Comparison of ENCODE assay signal across 8 mouse cellular contexts in the genomic region with DNA sequence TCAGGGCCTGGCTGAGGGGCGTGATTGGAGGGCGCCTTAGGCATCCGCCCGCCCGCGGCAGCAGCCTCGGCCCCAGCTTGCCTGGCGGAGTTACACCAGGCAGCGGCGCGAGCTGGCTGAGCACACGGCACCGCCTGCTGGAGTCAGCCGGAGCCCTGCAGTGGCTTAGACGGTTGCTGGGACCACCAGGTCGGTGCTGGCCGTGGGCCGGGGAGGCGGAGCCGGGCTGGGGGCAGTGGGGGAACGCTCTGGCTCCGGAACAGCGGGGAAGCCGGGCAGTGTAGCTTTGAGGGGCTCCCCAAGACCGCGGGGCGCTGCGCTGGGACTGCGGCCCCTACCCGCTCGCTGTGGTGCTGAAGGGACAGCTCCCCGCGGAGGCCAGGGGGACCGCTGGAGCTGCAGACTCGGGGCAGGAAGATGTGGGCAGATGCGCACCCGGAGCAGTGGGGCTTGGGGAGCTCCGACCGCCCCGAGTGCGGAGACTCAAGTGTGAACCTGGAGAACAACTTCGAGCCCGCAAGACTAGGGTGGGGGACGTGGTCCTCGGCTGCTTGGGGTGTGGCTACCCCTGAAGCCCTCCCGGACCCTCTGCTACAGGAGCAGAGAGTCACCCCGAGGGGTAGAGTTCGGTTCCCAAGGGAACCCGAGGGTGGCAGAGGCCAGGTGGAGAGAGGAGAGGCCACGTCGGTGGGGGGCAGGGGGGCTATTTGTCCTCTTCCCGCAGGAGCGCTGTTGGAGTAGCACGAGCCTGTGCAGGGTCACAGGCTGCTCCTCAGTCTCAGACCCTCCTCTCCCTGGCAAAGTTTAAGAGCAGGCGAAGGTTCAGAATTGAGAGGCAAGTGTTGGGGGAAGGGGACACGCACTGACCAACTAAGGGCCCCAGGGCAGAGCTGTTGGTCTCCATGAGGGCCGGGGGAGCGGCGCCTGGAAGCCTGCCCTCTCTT. TPM values are rescaled to one million over a fixed set of nuclear protein-coding genes. Genes with fewer than 3 reads are reported as not detected.
A peak's percentile ranks its signal among the peaks of the same experiment; 100 is the strongest.
DNase-seq lines count a peak whose midpoint lies in the region; ATAC-seq and TF ChIP-seq lines count a peak whose summit lies in the region.

No protein-coding gene starts in this region.

- no peak overlapping the region for H3K27ac ChIP-seq in ES-Bruce4 (ENCODE audit: insufficient read depth, low read length)
- peak overlapping the region; percentile 85 for H3K27ac ChIP-seq in forebrain, embryonic 12.5 days
- peak overlapping the region; percentile 98 for H3K27ac ChIP-seq in layer of hippocampus, adult 2 months

- ATAC-seq in forebrain, embryonic 12.5 days (ENCODE audit: low FRiP score) = peak; percentile 83

- H3K4me1 ChIP-seq in ES-Bruce4 (ENCODE audit: control insufficient read depth, insufficient read depth, low read length) = no peaks in the 10 kb centered on the region
- peaks cover 56% of the 10 kb centered on the region for H3K4me1 ChIP-seq in forebrain, embryonic 12.5 days

- TF ChIP-seq CTCF in ES-Bruce4 (IDR thresholded peaks at IDR 0.05; ENCODE audit: low read depth, low read length) = no peak
- TF ChIP-seq CTCF in layer of hippocampus, adult 2 months (conservative IDR thresholded peaks at IDR 0.05) = peak; percentile 59

- WGBS in forebrain, embryonic 12.5 days = 1% methylated on average over 58 of the region's 59 CpGs

- TF ChIP-seq EP300 in ES-Bruce4 (IDR thresholded peaks at IDR 0.05; ENCODE audit: insufficient read depth, low read depth, low read length) = no peak

- peak; percentile 67 for DNase-seq in brain, embryonic 18.5 days (ENCODE audit: low read depth, low spot score)
- peak; percentile 42 for DNase-seq in heart, postnatal 25 days (ENCODE audit: low spot score)
- DNase-seq in layer of hippocampus, adult 2 months (ENCODE audit: low spot score in 2 of 2) = peak in 1 of 2 experiments; percentile 63
- peak; percentile 71 for DNase-seq in lung, postnatal 36 days
- DNase-seq in retina, postnatal 1 day = peak; percentile 92
- DNase-seq in thymus, postnatal 4 days = peak; percentile 95

- H3K36me3 ChIP-seq in ES-Bruce4 (ENCODE audit: control insufficient read depth, insufficient read depth, low read length, poor library complexity, severe bottlenecking) = no peaks in the 10 kb centered on the region
- no peaks in the 10 kb centered on the region for H3K36me3 ChIP-seq in forebrain, embryonic 12.5 days (replicated peaks)

- no peaks in the 10 kb centered on the region for H3K9me3 ChIP-seq in ES-Bruce4 (replicated peaks; ENCODE audit: control insufficient read depth, insufficient read depth, low read length, poor library complexity, severe bottlenecking)
- no peaks in the 10 kb centered on the region for H3K9me3 ChIP-seq in forebrain, embryonic 12.5 days

- peak overlapping the region; percentile 77 for H3K4me2 ChIP-seq in forebrain, embryonic 12.5 days

- intact Hi-C loops in heart, postnatal 25 days (cut with DNase I) = loop anchor here (1.0 to 5.0 kb wide), 3 partner anchors 34 to 259 kb away; no protein-coding TSS in a partner anchor

- TF ChIP-seq POLR2A in ES-Bruce4 (IDR thresholded peaks at IDR 0.05; ENCODE audit: insufficient read depth, low read length) = no peak

- H3K4me3 ChIP-seq in ES-Bruce4 (ENCODE audit: low read depth, low read length) = peak overlapping the region; percentile 53
- peak overlapping the region; percentile 47 for H3K4me3 ChIP-seq in forebrain, embryonic 12.5 days (replicated peaks)
- H3K4me3 ChIP-seq in layer of hippocampus, adult 2 months = peak overlapping the region; percentile 52

- no peaks in the 10 kb centered on the region for H3K27me3 ChIP-seq in ES-Bruce4 (ENCODE audit: control insufficient read depth, insufficient read depth, low read length, poor library complexity, severe bottlenecking)
- peaks cover 24% of the 10 kb centered on the region for H3K27me3 ChIP-seq in forebrain, embryonic 12.5 days

- H3K9ac ChIP-seq in ES-Bruce4 (ENCODE audit: low read depth, poor library complexity, severe bottlenecking) = no peak overlapping the region
- peak overlapping the region; percentile 69 for H3K9ac ChIP-seq in forebrain, embryonic 12.5 days

RNA-seq across cellular contexts. Expression of gene Cplx2, which starts 0.5 kb away (rescaled TPM):
- polyA plus RNA-seq in ES-Bruce4 (2011; ENCODE audit: insufficient read depth, insufficient read length, low read depth, missing spikeins) = 1.9 and 2.0 TPM in 2 replicates
- 14.9 and 15.5 TPM in 2 replicates for polyA plus RNA-seq in forebrain, embryonic 12.5 days (2016; fragmentation: Nextera tagmentation; extraction: Ambion mirVana)
- 1 to 10 TPM; 2.7 to 2.8 TPM for total RNA-seq in heart, postnatal 25 days (2021)
- total RNA-seq in layer of hippocampus, adult 2 months (2021) = 1,000 to 10,000 TPM; 1,009 to 1,066 TPM

Comparison
In these comparisons a context has a peak if more than half of its experiments do, and no peak if none do; other contexts are left out.
1. RNA of gene Cplx2, which starts 0.5 kb away (total RNA-seq): 1,009 to 1,066 TPM in layer of hippocampus, adult 2 months; 2.7 to 2.8 TPM in heart, postnatal 25 days; every median in the first group is over 100 times any median in the second.
2. Peak in every context shown above with its lines, with median percentiles within 50 percentile points of each other: H3K4me3 ChIP-seq.